Mouse (Mus musculus) midbrain, embryonic 16.5 days (tissue): ENCODE measurements around the gene Shisa8. TPM values are rescaled to one million over a fixed set of nuclear protein-coding genes. Genes with fewer than 3 reads are reported as not detected.

Experiments used
- ATAC-seq: fragments of 200-750 bp; cut with Nextera tagmentation; 2 replicates; pipeline ENCODE4 v1.8.0; 2017; ENCODE audit warnings: moderate TSS enrichment
- H3K27ac ChIP-seq: fragments of 300-500 bp; sonication (generic); 2 replicates; pipeline ENCODE4 v1.5.1; 2014; ENCODE audit warnings: mild to moderate bottlenecking, low read length, mixed read lengths
- H3K27me3 ChIP-seq: fragments of 300-500 bp; sonication (generic); 2 replicates; pipeline ENCODE4 v1.6.1; 2014; ENCODE audit warnings: low read depth, low read length, mixed read lengths; ENCODE audit not compliant: control insufficient read depth, insufficient read depth
- H3K36me3 ChIP-seq: fragments of 300-500 bp; sonication (generic); 2 replicates; pipeline ENCODE4 v1.6.1; 2014; ENCODE audit warnings: mild to moderate bottlenecking, low read length, moderate library complexity, mixed read lengths; ENCODE audit not compliant: control insufficient read depth, insufficient read depth
- H3K4me1 ChIP-seq: fragments of 300-500 bp; sonication (generic); 2 replicates; pipeline ENCODE4 v1.6.1; 2014; ENCODE audit warnings: mild to moderate bottlenecking, low read length, mixed read lengths; ENCODE audit not compliant: control insufficient read depth, insufficient read depth
- H3K4me2 ChIP-seq: fragments of 300-500 bp; sonication (generic); 2 replicates; pipeline ENCODE4 v1.6.1; 2014; ENCODE audit warnings: mild to moderate bottlenecking, low read length, mixed read lengths
- H3K4me3 ChIP-seq: fragments of 300-500 bp; sonication (generic); 2 replicates; pipeline ENCODE4 v1.5.1; 2014; ENCODE audit warnings: low read depth, mild to moderate bottlenecking, low read length, moderate library complexity, mixed read lengths
- H3K9ac ChIP-seq: fragments of 300-500 bp; sonication (generic); 2 replicates; pipeline ENCODE4 v1.6.1; 2014; ENCODE audit warnings: low read depth, low read length, mixed read lengths
- H3K9me3 ChIP-seq: fragments of 300-500 bp; sonication (generic); replicated peaks from 2 replicates; pipeline ENCODE4 v1.6.1; 2014; ENCODE audit warnings: mild to moderate bottlenecking, low read length, mixed read lengths; ENCODE audit not compliant: control insufficient read depth, poor library complexity, severe bottlenecking
- WGBS: fragments of 180-500 bp; shearing (Covaris S2); extraction: QIAGEN DNeasy Blood & Tissue Kit; methylation state at CpG from one replicate; pipeline ENCODE4 v1.1.7; 2014; 5-methylcytosine and 5-hydroxymethylcytosine counted together
- polyA plus RNA-seq: library from polyadenylated mRNA; unstranded; fragments of >200 nt; fragmentation: Nextera tagmentation; extraction: Ambion mirVana; gene quantifications from 2 replicates; pipeline ENCODE4 v1.2.1, GENCODE M21; 2015

The Shisa8 gene
- polyA plus RNA-seq, 1 experiment from 2014 or later: 1.0 TPM

DNA sequence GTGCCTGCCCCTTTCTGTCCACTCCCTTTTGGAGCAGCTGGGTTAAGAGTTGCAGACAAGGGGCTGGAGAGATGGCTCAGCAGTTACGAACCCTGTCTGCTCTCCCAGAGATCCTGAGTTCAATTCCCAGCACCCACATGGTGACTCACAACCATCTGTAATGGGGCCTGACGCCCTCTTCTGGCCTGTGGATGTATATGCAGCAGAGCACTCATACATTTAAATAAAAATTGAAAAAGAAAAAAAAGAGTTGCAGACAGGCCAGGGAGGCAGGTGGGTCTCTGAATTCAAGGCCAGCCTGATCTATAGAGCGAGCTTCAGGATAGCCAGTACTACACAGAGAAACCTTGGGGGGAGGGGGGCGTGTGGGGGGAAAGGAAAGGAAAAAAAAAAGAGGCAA lies 25.2 kb downstream of the Shisa8 start:
- Histone ChIP-seq H3K4me3 (no peak overlapping the region), H3K27me3 (no peaks in the 10 kb centered on the region), H3K36me3 (peaks cover 61% of the 10 kb centered on the region), H3K27ac (no peak overlapping the region), H3K4me1 (no peaks in the 10 kb centered on the region), H3K9ac (no peak overlapping the region), H3K4me2 (no peak overlapping the region), H3K9me3 (no peaks in the 10 kb centered on the region)
- no peak for ATAC-seq
- WGBS: 85% methylated on average over 4 of the region's 4 CpGs

DNA sequence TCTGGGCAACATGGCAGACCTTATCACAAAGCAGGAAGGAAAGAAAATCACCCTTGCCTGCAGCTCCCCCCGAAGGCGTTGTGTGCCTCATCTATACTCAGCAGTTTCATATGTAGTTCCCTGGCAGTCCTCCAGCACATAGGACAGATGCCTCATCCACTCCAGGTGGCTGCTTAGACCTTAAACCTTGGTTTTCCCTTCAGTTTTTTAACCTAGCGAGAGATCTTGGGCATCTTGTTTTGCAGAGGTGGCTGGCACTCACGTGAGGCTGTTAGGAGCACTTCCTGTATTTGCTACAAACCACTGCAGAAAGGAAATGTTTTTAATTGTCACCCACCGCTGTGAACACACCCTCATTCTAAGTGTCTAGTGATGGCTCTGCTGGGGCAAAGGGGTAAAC lies 25.7 kb downstream of the Shisa8 start:
- H3K4me2 ChIP-seq: no peak overlapping the region
- H3K27me3 ChIP-seq: no peaks in the 10 kb centered on the region
- no peaks in the 10 kb centered on the region for H3K4me1 ChIP-seq
- H3K9me3 ChIP-seq: no peaks in the 10 kb centered on the region
- no peak overlapping the region for H3K9ac ChIP-seq
- H3K4me3 ChIP-seq: no peak overlapping the region
- WGBS: 96% methylated on average over 5 of the region's 5 CpGs
- no peak for ATAC-seq
- H3K36me3 ChIP-seq: peaks cover 62% of the 10 kb centered on the region
- H3K27ac ChIP-seq: no peak overlapping the region

DNA sequence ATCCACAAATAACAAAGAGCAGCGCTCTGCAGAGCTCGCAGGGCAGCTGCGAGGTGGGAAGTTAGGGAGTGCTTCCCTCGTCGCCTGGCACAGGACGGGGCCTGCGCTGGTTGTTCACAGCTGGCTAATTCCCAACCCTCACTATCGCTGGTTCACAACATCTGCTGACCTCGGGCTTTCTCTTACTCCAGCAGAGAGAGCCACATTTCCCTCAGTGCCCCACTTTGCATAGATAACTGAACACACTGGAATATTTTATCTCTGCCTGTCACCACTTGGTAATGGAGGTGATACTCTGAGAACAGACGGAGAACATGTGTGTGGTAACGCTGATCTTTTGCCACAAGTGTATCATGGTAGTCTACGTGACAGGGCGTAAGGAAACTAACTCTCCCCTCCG lies 26.5 kb downstream of the Shisa8 start:
- peaks cover 63% of the 10 kb centered on the region for H3K36me3 ChIP-seq
- WGBS: 86% methylated on average over 14 of the region's 14 CpGs
- ATAC-seq: no peak

GRCm38 (mm10) chr15:82185062-82185783 lies 27.4 kb downstream of the Shisa8 start:
- Histone ChIP-seq H3K9me3 (no peaks in the 10 kb centered on the region), H3K4me1 (no peaks in the 10 kb centered on the region), H3K27me3 (no peaks in the 10 kb centered on the region), H3K36me3 (peaks cover 71% of the 10 kb centered on the region), H3K4me2 (no peak overlapping the region), H3K4me3 (no peak overlapping the region), H3K27ac (no peak overlapping the region), H3K9ac (no peak overlapping the region)
- 90% methylated on average over 14 of the region's 14 CpGs for WGBS
- ATAC-seq: no peak

More for the DNA sequence above, 26.5 kb downstream of the Shisa8 start:
- H3K4me1 ChIP-seq: no peaks in the 10 kb centered on the region
- no peak overlapping the region for H3K9ac ChIP-seq
- no peak overlapping the region for H3K4me2 ChIP-seq
- H3K9me3 ChIP-seq: no peaks in the 10 kb centered on the region
- no peak overlapping the region for H3K27ac ChIP-seq
- no peaks in the 10 kb centered on the region for H3K27me3 ChIP-seq
- no peak overlapping the region for H3K4me3 ChIP-seq

DNA sequence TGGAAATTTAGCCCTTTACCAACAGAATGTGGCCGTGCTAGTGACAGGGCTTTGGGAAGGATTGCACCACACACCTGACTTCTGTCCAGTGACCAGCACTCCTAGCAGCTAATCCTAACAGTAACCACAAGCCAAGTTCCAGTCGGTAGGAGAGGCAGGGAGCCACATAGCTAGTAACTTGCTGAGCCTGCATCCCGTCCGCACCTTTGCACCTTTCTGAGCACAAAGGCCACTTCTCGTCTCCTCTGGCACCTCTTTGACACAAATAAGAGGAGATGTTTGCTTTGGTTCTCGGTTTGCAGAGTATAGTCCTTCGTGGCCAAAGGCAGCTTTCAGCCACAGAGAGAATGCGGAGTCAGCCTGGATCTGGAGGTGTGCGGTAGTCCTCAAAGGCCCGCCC lies 28.0 kb downstream of the Shisa8 start:
- no peaks in the 10 kb centered on the region for H3K4me1 ChIP-seq
- no peak for ATAC-seq
- no peak overlapping the region for H3K9ac ChIP-seq
- peaks cover 76% of the 10 kb centered on the region for H3K36me3 ChIP-seq
- H3K9me3 ChIP-seq: no peaks in the 10 kb centered on the region
- no peak overlapping the region for H3K4me3 ChIP-seq
- no peaks in the 10 kb centered on the region for H3K27me3 ChIP-seq
- 95% methylated on average over 10 of the region's 10 CpGs for WGBS
- no peak overlapping the region for H3K27ac ChIP-seq
- no peak overlapping the region for H3K4me2 ChIP-seq

DNA sequence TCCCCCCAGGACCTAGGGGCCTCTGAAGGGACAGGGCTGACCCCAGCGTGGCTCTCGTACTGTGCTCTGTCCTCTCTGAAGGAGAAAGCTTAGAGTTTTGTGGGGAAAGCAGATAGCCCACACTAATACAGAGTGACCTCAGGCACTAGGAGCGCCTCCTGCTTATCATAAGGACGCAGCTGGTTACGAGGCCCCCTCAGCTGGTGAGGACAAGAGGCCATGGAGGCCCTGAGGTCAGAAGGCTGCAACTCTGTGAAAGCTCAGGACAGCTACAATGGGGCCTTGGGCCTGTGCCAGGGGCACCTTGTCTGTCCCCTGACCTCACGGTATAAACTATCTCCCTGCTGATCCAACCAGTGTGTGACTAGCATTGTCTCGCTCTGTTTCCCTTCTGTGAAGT lies 28.4 kb downstream of the Shisa8 start:
- Histone ChIP-seq H3K36me3 (peaks cover 77% of the 10 kb centered on the region), H3K9ac (no peak overlapping the region), H3K4me2 (no peak overlapping the region), H3K27me3 (no peaks in the 10 kb centered on the region), H3K4me3 (no peak overlapping the region), H3K4me1 (no peaks in the 10 kb centered on the region), H3K27ac (no peak overlapping the region), H3K9me3 (no peaks in the 10 kb centered on the region)
- ATAC-seq: no peak
- 82% methylated on average over 7 of the region's 7 CpGs for WGBS

- no peak for ATAC-seq
- Histone ChIP-seq H3K4me2 (no peak overlapping the region), H3K9me3 (no peaks in the 10 kb centered on the region), H3K27ac (no peak overlapping the region), H3K9ac (no peak overlapping the region), H3K4me1 (no peaks in the 10 kb centered on the region), H3K4me3 (no peak overlapping the region), H3K27me3 (no peaks in the 10 kb centered on the region), H3K36me3 (peaks cover 79% of the 10 kb centered on the region)
- WGBS: 84% methylated on average over 10 of the region's 10 CpGs
Measured at GRCm38 (mm10) chr15:82183596-82183995, 29.0 kb downstream of the Shisa8 start.

DNA sequence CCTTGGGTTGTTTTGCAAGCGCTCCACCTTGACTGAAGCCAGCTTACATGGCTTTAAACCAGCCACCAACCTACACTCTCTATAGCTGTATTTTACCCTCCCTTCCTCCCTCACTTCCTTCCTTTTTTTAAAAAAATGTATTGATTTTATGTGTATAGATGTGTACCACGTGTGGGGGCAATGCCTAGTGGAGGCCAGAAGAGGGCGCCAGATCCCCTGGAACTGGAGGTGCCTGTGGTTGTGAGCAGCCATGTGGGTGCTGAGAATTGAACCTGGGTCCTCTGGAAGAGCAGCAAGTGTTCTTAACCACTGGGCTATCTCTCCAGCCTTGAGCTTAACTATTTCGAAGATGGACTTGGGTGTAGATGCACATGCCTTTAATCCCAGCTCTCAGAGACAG lies 30.3 kb downstream of the Shisa8 start:
- WGBS: 95% methylated on average over 4 of the region's 4 CpGs
- Histone ChIP-seq H3K36me3 (peaks cover 87% of the 10 kb centered on the region), H3K9ac (no peak overlapping the region), H3K4me3 (no peak overlapping the region), H3K9me3 (no peaks in the 10 kb centered on the region), H3K27ac (no peak overlapping the region), H3K27me3 (no peaks in the 10 kb centered on the region), H3K4me1 (no peaks in the 10 kb centered on the region), H3K4me2 (no peak overlapping the region)
- ATAC-seq: no peak

GRCm38 (mm10) chr15:82181131-82181530 lies 31.5 kb downstream of the Shisa8 start:
- Histone ChIP-seq H3K36me3 (peaks cover 87% of the 10 kb centered on the region), H3K27ac (no peak overlapping the region), H3K9ac (no peak overlapping the region), H3K9me3 (no peaks in the 10 kb centered on the region), H3K4me1 (no peaks in the 10 kb centered on the region), H3K4me3 (no peak overlapping the region), H3K27me3 (no peaks in the 10 kb centered on the region), H3K4me2 (no peak overlapping the region)
- ATAC-seq: no peak
- 84% methylated on average over 5 of the region's 5 CpGs for WGBS
